ENCODE assay signal across 19 mouse cellular contexts in genomic region chr10:20764352-20764751, GRCm38 (mm10).
"Had no signal": no experiment of that assay in that cellular context is flagged by ENCODE, and none has a peak within 500 bp of the region (broad histone marks: within the 10 kb centered on the region; RNA-seq: fewer than 3 reads in every experiment).

No protein-coding gene starts in this region.

- H3K4me2 ChIP-seq: lung, embryonic 14.5 days; midbrain, embryonic 12.5 days; neural tube, embryonic 13.5 days; neural tube, embryonic 15.5 days had no signal

- H3K4me3 ChIP-seq: midbrain, embryonic 10.5 days; midbrain, embryonic 12.5 days; myocyte; neural tube, embryonic 13.5 days; neural tube, embryonic 15.5 days had no signal

- ATAC-seq: midbrain, embryonic 16.5 days had no signal

- DNase-seq: lung, adult 18-20 months; lung, embryonic 14.5 days; lung, postnatal 10 days; lung, postnatal 4 days; midbrain, embryonic 14.5 days; retina, postnatal 1 day; right cerebral cortex, adult 18-20 months; right cerebral cortex, postnatal 25 days; right cerebral cortex, postnatal 4 days; spleen, adult 18-20 months; thymus, adult 18-20 months; thymus, postnatal 14 days; thymus, postnatal 36 days had no signal

- H3K36me3 ChIP-seq: midbrain, embryonic 10.5 days; midbrain, embryonic 12.5 days; neural tube, embryonic 13.5 days; neural tube, embryonic 15.5 days had no signal

- H3K4me1 ChIP-seq: midbrain, embryonic 10.5 days; midbrain, embryonic 12.5 days; neural tube, embryonic 15.5 days had no signal

- H3K27me3 ChIP-seq: midbrain, embryonic 12.5 days; neural tube, embryonic 13.5 days; neural tube, embryonic 15.5 days had no signal

- H3K9me3 ChIP-seq: midbrain, embryonic 10.5 days; midbrain, embryonic 12.5 days; neural tube, embryonic 13.5 days; neural tube, embryonic 15.5 days had no signal

- H3K9ac ChIP-seq: lung, embryonic 14.5 days; midbrain, embryonic 12.5 days; neural tube, embryonic 13.5 days; neural tube, embryonic 15.5 days had no signal

- H3K27ac ChIP-seq: midbrain, embryonic 10.5 days; midbrain, embryonic 12.5 days; neural tube, embryonic 13.5 days; neural tube, embryonic 15.5 days had no signal
